Mouse (Mus musculus) heart, embryonic 14.5 days (tissue): ENCODE measurements around the gene Lingo4. TPM values are rescaled to one million over a fixed set of nuclear protein-coding genes. Genes with fewer than 3 reads are reported as not detected.

ENCODE experiments used
- ATAC-seq: fragments of 200-750 bp; cut with Nextera tagmentation; 2 replicates; pipeline ENCODE4 v1.8.0; 2017; ENCODE audit warnings: low read depth, moderate TSS enrichment; ENCODE audit not compliant: insufficient number of reproducible peaks, insufficient read depth, low FRiP score
- H3K27ac ChIP-seq, 2 experiments: fragments of 200-500 bp in 1 of 2; fragments of 300-500 bp in 1 of 2; sonication (generic) in 1 of 2; replicated peaks in 1 of 2; 2 replicates each; pipeline ENCODE4 v1.5.1; 2012 to 2014; ENCODE audit warnings: low read depth in 2 of 2, low read length in 2 of 2, control low read depth in 1 of 2, mild to moderate bottlenecking in 1 of 2, mixed read lengths in 1 of 2; ENCODE audit not compliant: control insufficient read depth in 1 of 2, insufficient read depth in 1 of 2
- H3K27me3 ChIP-seq: fragments of 300-500 bp; sonication (generic); 2 replicates; pipeline ENCODE4 v1.6.1; 2014; ENCODE audit warnings: mild to moderate bottlenecking, low read length, control low read depth; ENCODE audit not compliant: control insufficient read depth, insufficient read depth
- H3K36me3 ChIP-seq: fragments of 300-500 bp; sonication (generic); 2 replicates; pipeline ENCODE4 v1.6.1; 2014; ENCODE audit warnings: mild to moderate bottlenecking, control low read depth, low read length, mixed read lengths; ENCODE audit not compliant: control insufficient read depth, insufficient read depth
- H3K4me1 ChIP-seq, 2 experiments: fragments of 200-500 bp in 1 of 2; fragments of 300-500 bp in 1 of 2; sonication (generic) in 1 of 2; 2 replicates each; pipeline ENCODE4 v1.6.1; 2012 to 2014; ENCODE audit warnings: low read length in 2 of 2, control low read depth in 1 of 2, mixed read lengths in 1 of 2; ENCODE audit not compliant: control insufficient read depth in 2 of 2, insufficient read depth in 2 of 2
- H3K4me2 ChIP-seq: fragments of 300-500 bp; sonication (generic); 2 replicates; pipeline ENCODE4 v1.6.1; 2014; ENCODE audit warnings: mild to moderate bottlenecking, low read length
- H3K4me3 ChIP-seq, 2 experiments: fragments of 200-500 bp in 1 of 2; fragments of 300-500 bp in 1 of 2; sonication (generic) in 1 of 2; 2 replicates each; pipeline ENCODE4 v1.5.1; 2012 to 2014; ENCODE audit warnings: low read length in 2 of 2, mild to moderate bottlenecking in 2 of 2, control low read depth in 1 of 2, low read depth in 1 of 2, moderate library complexity in 1 of 2; ENCODE audit not compliant: control insufficient read depth in 1 of 2, insufficient read depth in 1 of 2
- H3K9ac ChIP-seq: fragments of 300-500 bp; sonication (generic); 2 replicates; pipeline ENCODE4 v1.6.1; 2014; ENCODE audit warnings: mild to moderate bottlenecking, low read length
- H3K9me3 ChIP-seq: fragments of 300-500 bp; sonication (generic); 2 replicates; pipeline ENCODE4 v1.6.1; 2016; ENCODE audit warnings: low read length, control low read depth; ENCODE audit not compliant: control insufficient read depth
- WGBS: fragments of 180-500 bp; shearing (Covaris S2); extraction: QIAGEN DNeasy Blood & Tissue Kit; methylation state at CpG from one replicate; pipeline ENCODE4 v1.1.7; 2014; 5-methylcytosine and 5-hydroxymethylcytosine counted together
- polyA plus RNA-seq: library from polyadenylated mRNA; unstranded; fragments of >200 nt; fragmentation: Nextera tagmentation; extraction: Ambion mirVana; gene quantifications from 2 replicates; pipeline ENCODE4 v1.2.1, GENCODE M21; 2014

Lingo4 gene
- 0.05 and 0.26 TPM in 2 replicates for polyA plus RNA-seq

- Histone ChIP-seq H3K9me3 (no peaks in the 10 kb centered on the region), H3K27ac (no peak within 1 kb of the TSS), H3K4me3 (peak within 1 kb of the TSS; percentile 35), H3K36me3 (no peaks in the 10 kb centered on the region), H3K4me1 (no peaks in the 10 kb centered on the region), H3K9ac (peak within 1 kb of the TSS; percentile 56), H3K4me2 (peak within 1 kb of the TSS; percentile 68), H3K27me3 (peaks cover 65% of the 10 kb centered on the region)
- no peak for ATAC-seq
- WGBS: 59% methylated on average over 6 of the region's 6 CpGs
Measured at GRCm38 (mm10) chr3:94398217-94398616, at the start of gene Lingo4. Gene Lingo4 (plus strand): TSS chr3:94398517.

GRCm38 (mm10) chr3:94360812-94361211 is 37.5 kb upstream of the Lingo4 start:
- 0% methylated on average over 1 of the region's 1 CpGs for WGBS
- H3K4me1 ChIP-seq: no peaks in the 10 kb centered on the region
- H3K4me2 ChIP-seq: no peak overlapping the region
- H3K27me3 ChIP-seq: peaks cover 41% of the 10 kb centered on the region
- H3K9ac ChIP-seq: no peak overlapping the region
- H3K36me3 ChIP-seq: no peaks in the 10 kb centered on the region
- H3K27ac ChIP-seq: no peak overlapping the region
- 0 out of 2 replicates have a peak, but pooled peaks cover 5% of the 10 kb centered on the region for H3K9me3 ChIP-seq
- ATAC-seq: no peak
- no peak overlapping the region for H3K4me3 ChIP-seq

GRCm38 (mm10) chr3:94362138-94362537 is 36.2 kb upstream of the Lingo4 start, which contains the start of gene C2cd4d:
Gene C2cd4d (plus strand): TSS chr3:94362438.
- Histone ChIP-seq H3K27me3 (peaks cover 44% of the 10 kb centered on the region), H3K36me3 (no peaks in the 10 kb centered on the region), H3K27ac (no peak within 1 kb of the TSS), H3K4me3 (peak within 1 kb of the TSS; percentile 61 to 65), H3K9me3 (0 out of 2 replicates have a peak, but pooled peaks cover 3% of the 10 kb centered on the region), H3K4me2 (peak within 1 kb of the TSS; percentile 97), H3K4me1 (no peaks in the 10 kb centered on the region), H3K9ac (peak within 1 kb of the TSS; percentile 78)
- WGBS: 61% methylated on average over 7 of the region's 7 CpGs
- ATAC-seq: no peak

GRCm38 (mm10) chr3:94363291-94364153 is 34.8 kb upstream of the Lingo4 start:
- H3K4me1 ChIP-seq: no peaks in the 10 kb centered on the region
- H3K36me3 ChIP-seq: no peaks in the 10 kb centered on the region
- ATAC-seq: peak; percentile 48
- peaks cover 44% of the 10 kb centered on the region for H3K27me3 ChIP-seq
- peak overlapping the region; percentile 61 to 65 for H3K4me3 ChIP-seq
- H3K4me2 ChIP-seq: peak overlapping the region; percentile 97
- no peak overlapping the region for H3K27ac ChIP-seq
- 5% methylated on average over 97 of the region's 97 CpGs for WGBS
- 0 out of 2 replicates have a peak, but pooled peaks cover 3% of the 10 kb centered on the region for H3K9me3 ChIP-seq
- H3K9ac ChIP-seq: peak overlapping the region; percentile 78

- H3K4me1 ChIP-seq: no peaks in the 10 kb centered on the region
- H3K4me2 ChIP-seq: peak overlapping the region; percentile 97
- 0 out of 2 replicates have a peak, but pooled peaks have one; percentile 42 for ATAC-seq
- peak overlapping the region; percentile 61 to 65 for H3K4me3 ChIP-seq
- H3K36me3 ChIP-seq: no peaks in the 10 kb centered on the region
- 0 out of 2 replicates have a peak, but pooled peaks cover 3% of the 10 kb centered on the region for H3K9me3 ChIP-seq
- peaks cover 44% of the 10 kb centered on the region for H3K27me3 ChIP-seq
- 5% methylated on average over 23 of the region's 23 CpGs for WGBS
- peak overlapping the region; percentile 78 for H3K9ac ChIP-seq
- no peak overlapping the region for H3K27ac ChIP-seq
Measured at GRCm38 (mm10) chr3:94364154-94364526, 34.2 kb upstream of the Lingo4 start.

- Histone ChIP-seq H3K4me1 (peaks cover 0 to 5% of the 10 kb centered on the region in 2 experiments; a peak in 2 of 4 replicates), H3K27me3 (peaks cover 42% of the 10 kb centered on the region), H3K4me2 (no peak overlapping the region), H3K9me3 (0 out of 2 replicates have a peak, but pooled peaks cover 3% of the 10 kb centered on the region), H3K27ac (no peak overlapping the region), H3K9ac (no peak overlapping the region), H3K36me3 (no peaks in the 10 kb centered on the region), H3K4me3 (no peak overlapping the region)
- no peak for ATAC-seq
- 23% methylated on average over 3 of the region's 3 CpGs for WGBS
Measured at GRCm38 (mm10) chr3:94366761-94367160, 31.6 kb upstream of the Lingo4 start.

- Histone ChIP-seq H3K27ac (no peak overlapping the region), H3K4me3 (no peak overlapping the region), H3K27me3 (peaks cover 35% of the 10 kb centered on the region), H3K4me2 (no peak overlapping the region), H3K9me3 (0 out of 2 replicates have a peak, but pooled peaks cover 3% of the 10 kb centered on the region), H3K4me1 (peaks cover 2 to 13% of the 10 kb centered on the region in 2 experiments; a peak in 3 of 4 replicates), H3K36me3 (no peaks in the 10 kb centered on the region), H3K9ac (no peak overlapping the region)
- 69% methylated on average over 6 of the region's 6 CpGs for WGBS
- no peak for ATAC-seq
Measured at GRCm38 (mm10) chr3:94367511-94367910, 30.8 kb upstream of the Lingo4 start.
